Comparison of ENCODE assay signal across 8 mouse cellular contexts in genomic region chr11:75781919-75782318, GRCm38 (mm10). TPM values are rescaled to one million over a fixed set of nuclear protein-coding genes. Genes with fewer than 3 reads are reported as not detected.
A peak's percentile ranks its signal among the peaks of the same experiment; 100 is the strongest.
DNase-seq lines count a peak whose midpoint lies in the region; ATAC-seq and TF ChIP-seq lines count a peak whose summit lies in the region.
"Had no signal": no experiment of that assay in that cellular context is flagged by ENCODE, and none has a peak within 500 bp of the region (broad histone marks: within the 10 kb centered on the region; RNA-seq: fewer than 3 reads in every experiment).

No protein-coding gene starts in this region.

- ATAC-seq in G1E (ENCODE audit: extremely low read depth, insufficient number of reproducible peaks, low FRiP score, poor library complexity, severe bottlenecking): no peak
- ATAC-seq in embryonic facial prominence, embryonic 11.5 days (replicated peaks; ENCODE audit: insufficient number of reproducible peaks, low FRiP score, low TSS enrichment, low read depth): 0 out of 2 replicates have a peak, but pooled peaks have one; percentile 60

- no peaks in the 10 kb centered on the region for H3K9me3 ChIP-seq in G1E (replicated peaks)
- no peaks in the 10 kb centered on the region for H3K9me3 ChIP-seq in embryonic facial prominence, embryonic 11.5 days (replicated peaks; ENCODE audit: control insufficient read depth, low read length)
- H3K9me3 ChIP-seq: liver, embryonic 15.5 days had no signal

- 20% methylated on average over 6 of the region's 6 CpGs for WGBS in embryonic facial prominence, embryonic 11.5 days
- 21% methylated on average over 6 of the region's 6 CpGs for WGBS in spleen, adult 2 months

- no peak overlapping the region for H3K4me3 ChIP-seq in G1E (ENCODE audit: low read depth, low read length)
- H3K4me3 ChIP-seq in embryonic facial prominence, embryonic 11.5 days (ENCODE audit: low read depth, low read length): no peak overlapping the region
- no peak overlapping the region for H3K4me3 ChIP-seq in spleen, adult 2 months (ENCODE audit: extremely low read depth, insufficient read depth, insufficient read length)
- H3K4me3 ChIP-seq: liver, embryonic 15.5 days had no signal

- no peak overlapping the region for H3K9ac ChIP-seq in embryonic facial prominence, embryonic 11.5 days (replicated peaks; ENCODE audit: low read length)
- H3K9ac ChIP-seq: liver, embryonic 15.5 days had no signal

- H3K27ac ChIP-seq in embryonic facial prominence, embryonic 11.5 days (replicated peaks; ENCODE audit: low read depth, low read length): no peak overlapping the region
- no peak overlapping the region for H3K27ac ChIP-seq in spleen, adult 2 months (ENCODE audit: insufficient read depth, low read length)
- H3K27ac ChIP-seq: liver, embryonic 15.5 days had no signal

- no peak for DNase-seq in G1E (ENCODE audit: low spot score)
- DNase-seq in adrenal gland, postnatal 10 days: peak; percentile 81
- peak; percentile 79 for DNase-seq in embryonic facial prominence, embryonic 11.5 days (ENCODE audit: low spot score)
- DNase-seq in heart, postnatal 10 days: peak; percentile 78 to 82
- DNase-seq in layer of hippocampus, postnatal 10 days (ENCODE audit: low spot score in 2 of 2): peak; percentile 66 to 78
- DNase-seq in mesoderm, embryonic 11.5 days (ENCODE audit: low read depth, low spot score): peak; percentile 77
- DNase-seq in spleen, adult 2 months (ENCODE audit: low read depth in 1 of 2, low spot score in 2 of 2): peak; percentile 28 to 66

- 0 out of 2 replicates have a peak, but pooled peaks have one; percentile 3 for TF ChIP-seq CTCF in G1E (IDR thresholded peaks at IDR 0.05; ENCODE audit: low read depth, low read length)
- peak; percentile 67; the same call in 1 of the 2 replicates for TF ChIP-seq CTCF in spleen, adult 2 months (IDR thresholded peaks at IDR 0.05; ENCODE audit: extremely low read depth, insufficient read depth, insufficient read length, insufficient replicate concordance)

- no peaks in the 10 kb centered on the region for H3K36me3 ChIP-seq in G1E (replicated peaks)
- H3K36me3 ChIP-seq in embryonic facial prominence, embryonic 11.5 days (replicated peaks; ENCODE audit: control insufficient read depth, insufficient read depth, low read depth, low read length): no peaks in the 10 kb centered on the region
- no peaks in the 10 kb centered on the region for H3K36me3 ChIP-seq in spleen, adult 2 months (ENCODE audit: control insufficient read depth, insufficient read depth, low read length)
- H3K36me3 ChIP-seq: liver, embryonic 15.5 days had no signal

- H3K27me3 ChIP-seq in G1E (ENCODE audit: insufficient read depth, low read length): peaks cover 33% of the 10 kb centered on the region
- no peaks in the 10 kb centered on the region for H3K27me3 ChIP-seq in embryonic facial prominence, embryonic 11.5 days (ENCODE audit: control insufficient read depth, insufficient read depth, low read length)
- no peaks in the 10 kb centered on the region for H3K27me3 ChIP-seq in spleen, adult 2 months (ENCODE audit: control insufficient read depth, insufficient read depth, low read length)
- H3K27me3 ChIP-seq: liver, embryonic 15.5 days had no signal

- no peak for TF ChIP-seq POLR2A in spleen, adult 2 months (IDR thresholded peaks at IDR 0.05; ENCODE audit: low read depth, low read length)

- H3K4me2 ChIP-seq in embryonic facial prominence, embryonic 11.5 days (ENCODE audit: low read depth, low read length): no peak overlapping the region
- H3K4me2 ChIP-seq: liver, embryonic 15.5 days had no signal

- intact Hi-C loops in heart, postnatal 10 days (cut with DNase I): loop anchor here (1.0 to 5.0 kb wide), 4 partner anchors 121 to 435 kb away; partner anchors contain the start of genes Dbil5 and Gemin4

- no peaks in the 10 kb centered on the region for H3K4me1 ChIP-seq in G1E (ENCODE audit: insufficient read depth, low read depth, low read length)
- no peaks in the 10 kb centered on the region for H3K4me1 ChIP-seq in embryonic facial prominence, embryonic 11.5 days (ENCODE audit: control insufficient read depth, insufficient read depth, low read length)
- H3K4me1 ChIP-seq in spleen, adult 2 months (ENCODE audit: control insufficient read depth, insufficient read depth, insufficient read length): no peaks in the 10 kb centered on the region; the same call in 1 of the 2 replicates
- H3K4me1 ChIP-seq: liver, embryonic 15.5 days had no signal

RNA-seq across cellular contexts. Expression of gene Doc2b, which starts 13.9 kb away (rescaled TPM):
- total RNA-seq in G1E (2014; fragmentation: Nextera tagmentation): not detected in 2 replicates
- total RNA-seq in G1E (2017): 0.06 TPM in 1 of 2 replicates, not detected in the other
- polyA plus RNA-seq in G1E (2012): not detected in 2 replicates
- total RNA-seq in adrenal gland, postnatal 10 days (2021): 10 to 100 TPM; 13.6 to 20.3 TPM
- 0.46 and 0.74 TPM in 2 replicates for polyA plus RNA-seq in embryonic facial prominence, embryonic 11.5 days (2014; fragmentation: Nextera tagmentation; extraction: Ambion mirVana)
- total RNA-seq in heart, postnatal 10 days (2021): under 1 TPM; 0.40 to 0.41 TPM
- total RNA-seq in layer of hippocampus, postnatal 10 days (2021): 10 to 100 TPM; 76.5 to 82.5 TPM
- polyA plus RNA-seq in spleen, adult 2 months (2012; rRNA removed): 0.02 and 0.05 TPM in 2 replicates

RNA-seq across cellular contexts. Expression of gene Ywhae, which starts 49.2 kb away (rescaled TPM):
- total RNA-seq in G1E (2014; fragmentation: Nextera tagmentation) (1,033 and 1,159 TPM in 2 replicates), G1E (2017) (118 and 219 TPM in 2 replicates)
- polyA plus RNA-seq in G1E (2012): 489 and 577 TPM in 2 replicates
- 100 to 1,000 TPM; 591 to 594 TPM for total RNA-seq in adrenal gland, postnatal 10 days (2021)
- 1,573 and 1,672 TPM in 2 replicates for polyA plus RNA-seq in embryonic facial prominence, embryonic 11.5 days (2014; fragmentation: Nextera tagmentation; extraction: Ambion mirVana)
- total RNA-seq in heart, postnatal 10 days (2021): 100 to 1,000 TPM; 738 to 749 TPM
- total RNA-seq in layer of hippocampus, postnatal 10 days (2021): 1,000 to 10,000 TPM; 1,501 to 1,604 TPM
- polyA plus RNA-seq in spleen, adult 2 months (2012; rRNA removed): 48.3 and 56.7 TPM in 2 replicates

Comparison
In these comparisons a context has a peak if more than half of its experiments do, and no peak if none do; other contexts are left out.
1. RNA of gene Doc2b, which starts 13.9 kb away (total RNA-seq): 76.5 to 82.5 TPM in layer of hippocampus, postnatal 10 days and 13.6 to 20.3 TPM in adrenal gland, postnatal 10 days; 0.40 to 0.41 TPM in heart, postnatal 10 days and 0.06 TPM in G1E; every median in the first group is over 10 times any median in the second.